29 mouse cellular contexts compared by ENCODE assay signal in genomic region chr6:21806005-21806404, GRCm38 (mm10). TPM values are rescaled to one million over a fixed set of nuclear protein-coding genes. Genes with fewer than 3 reads are reported as not detected.
DNase-seq lines count a peak whose midpoint lies in the region; ATAC-seq and TF ChIP-seq lines count a peak whose summit lies in the region.
"Had no signal": no experiment of that assay in that cellular context is flagged by ENCODE, and none has a peak within 500 bp of the region (broad histone marks: within the 10 kb centered on the region; RNA-seq: fewer than 3 reads in every experiment).

No protein-coding gene starts in this region.

- no peak overlapping the region for H3K4me3 ChIP-seq in liver, adult 2 months (ENCODE audit: insufficient read depth, low read depth, low read length)
- H3K4me3 ChIP-seq in liver, embryonic 11.5 days (ENCODE audit: low read depth, low read length): no peak overlapping the region
- no peak overlapping the region for H3K4me3 ChIP-seq in cerebellum, adult 2 months (replicated peaks; ENCODE audit: insufficient read depth, low read depth, low read length)
- H3K4me3 ChIP-seq: forebrain, embryonic 10.5 days; forebrain, embryonic 13.5 days; hindbrain, embryonic 10.5 days had no signal

- H3K79me2 ChIP-seq in liver, adult 2 months (ENCODE audit: control insufficient read depth, insufficient read depth, low read length): no peaks in the 10 kb centered on the region; the same call in 1 of the 2 replicates

- no peak overlapping the region for H3K4me2 ChIP-seq in liver, embryonic 11.5 days
- H3K4me2 ChIP-seq: forebrain, embryonic 13.5 days; heart, embryonic 11.5 days; hindbrain, embryonic 14.5 days had no signal

- TF ChIP-seq CTCF in liver, adult 2 months (IDR thresholded peaks at IDR 0.05; ENCODE audit: low read depth, low read length): no peak
- no peak for TF ChIP-seq CTCF in cerebellum, adult 2 months (IDR thresholded peaks at IDR 0.05; ENCODE audit: borderline replicate concordance, insufficient read depth, low read depth, low read length)

- 31% methylated on average over 7 of the region's 7 CpGs for WGBS in liver, adult 2 months
- 87% methylated on average over 7 of the region's 7 CpGs for WGBS in liver, embryonic 11.5 days
- WGBS in cerebellum, adult 2 months: 93% methylated on average over 7 of the region's 7 CpGs

- H3K9ac ChIP-seq in liver, adult 2 months (ENCODE audit: low read depth, low read length): peak overlapping the region; percentile 50; the same call in 1 of the 2 replicates
- no peak overlapping the region for H3K9ac ChIP-seq in liver, embryonic 11.5 days (ENCODE audit: low read depth, low read length)
- H3K9ac ChIP-seq: forebrain, embryonic 13.5 days; hindbrain, embryonic 14.5 days had no signal

- peak; percentile 1 for DNase-seq in embryo, embryonic 10 days (ENCODE audit: low spot score)
- DNase-seq in embryo, embryonic 9.5 days (ENCODE audit: extremely low spot score): no peak
- peak; percentile 94 for DNase-seq in liver, adult 2 months (ENCODE audit: extremely low read depth, low read depth, low spot score)
- no peak for DNase-seq in liver, embryonic 11.5 days (ENCODE audit: low spot score)
- DNase-seq in adipocyte (ENCODE audit: low spot score): peak; percentile 52
- no peak for DNase-seq in cerebellum, adult 2 months
- DNase-seq: adrenal gland, adult 2 months; adrenal gland, postnatal 25 days; B cell, adult 2 months; cerebellum, adult 18-20 months; cerebellum, adult 9-11 months; cerebellum, postnatal 25 days; embryo, embryonic 11 days; gastrocnemius, postnatal 10 days; gastrocnemius, postnatal 36 days; heart, postnatal 36 days; kidney, adult 11 months had no signal

- no peaks in the 10 kb centered on the region for H3K9me3 ChIP-seq in liver, embryonic 11.5 days (ENCODE audit: control insufficient read depth, low read length)
- H3K9me3 ChIP-seq: forebrain, embryonic 10.5 days; forebrain, embryonic 13.5 days; G1E; hindbrain, embryonic 10.5 days had no signal

- no peak for ATAC-seq in liver, embryonic 11.5 days (replicated peaks; ENCODE audit: low FRiP score)
- ATAC-seq: forebrain, embryonic 13.5 days; forebrain, embryonic 16.5 days; hindbrain, postnatal 0 days; inflammation-experienced regulatory T-cells, adult 6 months; Patski had no signal

- no peaks in the 10 kb centered on the region for H3K27me3 ChIP-seq in liver, adult 2 months (ENCODE audit: control insufficient read depth, insufficient read depth, low read length)
- no peaks in the 10 kb centered on the region for H3K27me3 ChIP-seq in liver, embryonic 11.5 days (replicated peaks; ENCODE audit: control insufficient read depth, insufficient read depth, low read length)
- H3K27me3 ChIP-seq in cerebellum, adult 2 months (ENCODE audit: control insufficient read depth, insufficient read depth, low read length): no peaks in the 10 kb centered on the region
- H3K27me3 ChIP-seq: CH12.LX; forebrain, embryonic 13.5 days; Patski had no signal

- peaks cover 23% of the 10 kb centered on the region for H3K4me1 ChIP-seq in liver, adult 2 months (ENCODE audit: control insufficient read depth, insufficient read depth, low read length)
- H3K4me1 ChIP-seq in liver, embryonic 11.5 days (replicated peaks; ENCODE audit: control insufficient read depth, insufficient read depth, low read length): no peaks in the 10 kb centered on the region
- H3K4me1 ChIP-seq in cerebellum, adult 2 months (ENCODE audit: control insufficient read depth, insufficient read depth, low read length): no peaks in the 10 kb centered on the region
- H3K4me1 ChIP-seq: forebrain, embryonic 10.5 days; hindbrain, embryonic 10.5 days had no signal

- no peak for TF ChIP-seq POLR2A in liver, adult 2 months (IDR thresholded peaks at IDR 0.05; ENCODE audit: extremely low read depth, insufficient read depth, low read length)
- TF ChIP-seq POLR2A in cerebellum, adult 2 months (IDR thresholded peaks at IDR 0.05; ENCODE audit: borderline replicate concordance, insufficient read depth, low read length): no peak

- peak overlapping the region; percentile 97 for H3K27ac ChIP-seq in liver, adult 2 months (replicated peaks; ENCODE audit: insufficient read depth, low read depth, low read length)
- no peak overlapping the region for H3K27ac ChIP-seq in liver, embryonic 11.5 days (ENCODE audit: low read depth, low read length)
- no peak overlapping the region for H3K27ac ChIP-seq in cerebellum, adult 2 months (ENCODE audit: insufficient read depth, low read length)
- H3K27ac ChIP-seq: forebrain, embryonic 10.5 days; forebrain, embryonic 13.5 days; hindbrain, embryonic 10.5 days; hindbrain, embryonic 14.5 days; hindbrain, postnatal 0 days had no signal

- H3K36me3 ChIP-seq in liver, adult 2 months (ENCODE audit: control insufficient read depth, insufficient read depth, low read length): peaks cover 11% of the 10 kb centered on the region
- H3K36me3 ChIP-seq in liver, embryonic 11.5 days (ENCODE audit: control insufficient read depth, insufficient read depth, low read length): peaks cover 2% of the 10 kb centered on the region; the same call in 1 of the 2 replicates
- H3K36me3 ChIP-seq: G1E had no signal

RNA-seq across cellular contexts. Expression of gene Tspan12, which starts 46.3 kb away (rescaled TPM):
- total RNA-seq in liver, adult 2 months (2014; rRNA removed): 145 and 165 TPM in 2 replicates
- 37.1 and 44.2 TPM in 2 replicates for polyA plus RNA-seq in liver, adult 2 months (2012; rRNA removed)
- 47.9 and 54.3 TPM in 2 replicates for polyA plus RNA-seq in liver, embryonic 11.5 days (2014; fragmentation: Nextera tagmentation; extraction: Ambion mirVana)
- 17.2 and 17.8 TPM in 2 replicates for polyA plus RNA-seq in cerebellum, adult 2 months (2012; rRNA removed)
- total RNA-seq: CH12.LX; granulocyte monocyte progenitor cell, adult 5-6 weeks had no signal
- polyA plus RNA-seq: inflammation-experienced regulatory T-cells, adult 6 months had no signal

Comparison
In these comparisons a context has a peak if more than half of its experiments do, and no peak if none do; other contexts are left out.
1. DNase-seq: peak in embryo, embryonic 10 days (single experiment), liver, adult 2 months (single experiment) and adipocyte (single experiment); none in embryo, embryonic 9.5 days (single experiment), liver, embryonic 11.5 days (single experiment) and cerebellum, adult 2 months (0 of 2).